Mouse (Mus musculus): ENCODE data around the gene Car3. TPM values are rescaled to one million over a fixed set of nuclear protein-coding genes. Genes with fewer than 3 reads are reported as not detected.

Gene Car3
- polyA plus RNA-seq, 1 experiment from 2014 or later = 5.1 TPM

DNA sequence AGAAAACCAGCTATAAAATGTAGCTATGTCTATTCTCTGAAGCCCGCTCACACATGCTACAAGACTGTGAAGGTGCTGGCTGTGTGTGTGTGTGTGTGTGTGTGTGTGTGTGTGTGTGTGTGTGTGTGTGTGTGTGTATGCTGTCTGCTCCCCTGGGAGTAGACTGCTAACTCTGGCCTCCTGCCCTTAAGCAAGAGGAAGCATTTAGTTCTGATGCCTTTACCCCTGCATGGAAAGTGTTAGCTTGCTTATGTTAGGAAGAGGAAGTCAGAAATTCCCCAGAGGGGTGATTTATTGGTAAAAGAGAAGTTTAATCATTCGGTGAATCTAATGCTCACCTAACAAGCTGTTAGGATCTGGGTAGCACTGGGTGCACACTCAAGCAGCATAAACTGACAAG, 17.0 kb downstream of the Car3 start:
- H3K27ac ChIP-seq (ENCODE audit: low read depth, low read length) = no peak overlapping the region
- WGBS = 74% methylated on average over 2 of the region's 2 CpGs
- H3K9ac ChIP-seq (ENCODE audit: low read depth, low read length) = no peak overlapping the region
- H3K4me2 ChIP-seq (replicated peaks; ENCODE audit: low read depth, low read length) = no peak overlapping the region
- DNase-seq (ENCODE audit: low spot score) (no peak), ATAC-seq (ENCODE audit: low FRiP score) (no peak)
- H3K36me3 ChIP-seq (ENCODE audit: control insufficient read depth, insufficient read depth, low read length) = no peaks in the 10 kb centered on the region
- H3K4me1 ChIP-seq (replicated peaks; ENCODE audit: control insufficient read depth, insufficient read depth, low read length) = no peaks in the 10 kb centered on the region
- no peaks in the 10 kb centered on the region for H3K9me3 ChIP-seq (ENCODE audit: control insufficient read depth, low read length)
- H3K4me3 ChIP-seq (ENCODE audit: low read depth, low read length) = no peak overlapping the region
- no peaks in the 10 kb centered on the region for H3K27me3 ChIP-seq (ENCODE audit: control insufficient read depth, insufficient read depth, low read length)

DNA sequence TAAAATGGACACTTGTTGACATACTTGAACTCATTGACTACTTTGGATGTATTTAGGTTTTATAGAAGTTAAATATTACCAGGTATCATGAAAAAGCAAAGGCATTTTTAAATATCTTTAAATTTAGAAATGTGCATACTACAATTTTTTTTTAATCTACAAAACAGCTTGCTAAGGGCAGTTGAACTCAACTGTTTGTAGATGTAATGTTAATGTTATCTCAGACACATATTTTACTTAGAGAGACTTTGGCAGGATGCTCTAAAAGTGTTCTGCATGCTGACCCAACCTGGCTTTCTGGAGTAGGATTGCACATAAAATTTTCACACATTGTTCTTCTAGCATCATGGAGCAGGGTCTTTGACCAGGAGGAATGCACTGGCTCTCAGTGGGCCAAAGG, 18.7 kb downstream of the Car3 start:
- Histone ChIP-seq H3K9me3 (ENCODE audit: control insufficient read depth, low read length) (no peaks in the 10 kb centered on the region), H3K27me3 (ENCODE audit: control insufficient read depth, insufficient read depth, low read length) (peaks cover 4% of the 10 kb centered on the region; the same call in 1 of the 2 replicates), H3K4me1 (replicated peaks; ENCODE audit: control insufficient read depth, insufficient read depth, low read length) (no peaks in the 10 kb centered on the region), H3K4me3 (ENCODE audit: low read depth, low read length) (no peak overlapping the region), H3K4me2 (replicated peaks; ENCODE audit: low read depth, low read length) (no peak overlapping the region), H3K9ac (ENCODE audit: low read depth, low read length) (no peak overlapping the region), H3K27ac (ENCODE audit: low read depth, low read length) (no peak overlapping the region), H3K36me3 (ENCODE audit: control insufficient read depth, insufficient read depth, low read length) (no peaks in the 10 kb centered on the region)
- DNase-seq (ENCODE audit: low spot score) = no peak
- no peak for ATAC-seq (ENCODE audit: low FRiP score)

DNA sequence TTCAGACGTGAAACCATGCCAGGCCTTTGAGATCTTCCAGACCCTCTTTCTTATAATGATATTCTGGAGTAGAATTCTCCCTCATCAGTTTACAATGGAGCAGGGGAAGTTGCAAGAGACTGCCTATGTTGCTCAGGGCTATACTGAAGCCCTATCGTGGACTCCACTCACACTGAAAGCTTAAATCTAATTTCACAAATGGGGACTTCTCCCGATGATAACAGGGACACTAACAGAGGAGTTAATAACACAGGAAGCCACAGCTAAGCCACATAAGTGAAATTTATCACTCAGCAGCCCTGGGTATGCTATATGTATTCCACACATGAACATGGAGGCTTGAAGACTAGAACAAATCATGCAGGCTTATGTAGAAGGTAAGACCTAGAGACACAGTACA, 19.4 kb downstream of the Car3 start:
- ATAC-seq (ENCODE audit: low FRiP score) = no peak
- no peak overlapping the region for H3K27ac ChIP-seq (ENCODE audit: low read depth, low read length)
- whole genome bisulfite sequencing = 77% methylated on average over 3 of the region's 3 CpGs
- H3K4me3 ChIP-seq (ENCODE audit: low read depth, low read length) = no peak overlapping the region
- H3K9me3 ChIP-seq (ENCODE audit: control insufficient read depth, low read length) = no peaks in the 10 kb centered on the region
- H3K4me2 ChIP-seq (replicated peaks; ENCODE audit: low read depth, low read length) = no peak overlapping the region
- H3K36me3 ChIP-seq (ENCODE audit: control insufficient read depth, insufficient read depth, low read length) = no peaks in the 10 kb centered on the region
- no peaks in the 10 kb centered on the region for H3K4me1 ChIP-seq (replicated peaks; ENCODE audit: control insufficient read depth, insufficient read depth, low read length)
- H3K27me3 ChIP-seq (ENCODE audit: control insufficient read depth, insufficient read depth, low read length) = peaks cover 4% of the 10 kb centered on the region; the same call in 1 of the 2 replicates
- DNase-seq (ENCODE audit: low spot score) = no peak
- no peak overlapping the region for H3K9ac ChIP-seq (ENCODE audit: low read depth, low read length)

DNA sequence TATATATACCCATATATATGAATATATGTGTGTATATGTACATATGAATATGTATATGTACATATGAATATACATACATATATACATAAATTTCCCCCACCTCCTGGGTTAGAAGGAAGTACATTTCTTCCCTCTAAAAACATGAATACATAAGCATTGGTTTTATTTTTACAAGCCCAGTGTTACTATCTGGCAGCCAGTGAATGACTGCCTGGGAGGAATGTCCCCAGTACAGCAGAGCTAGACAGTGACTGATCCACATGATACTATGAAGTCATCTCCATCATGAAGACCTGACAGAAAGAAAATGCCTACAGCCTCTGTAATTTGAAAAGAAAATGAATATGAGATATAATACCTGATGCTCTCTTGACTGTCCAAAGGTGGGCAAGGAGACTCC, 21.5 kb downstream of the Car3 start:
- Histone ChIP-seq H3K9ac (ENCODE audit: low read depth, low read length) (no peak overlapping the region), H3K27ac (ENCODE audit: low read depth, low read length) (no peak overlapping the region), H3K4me2 (replicated peaks; ENCODE audit: low read depth, low read length) (no peak overlapping the region), H3K36me3 (ENCODE audit: control insufficient read depth, insufficient read depth, low read length) (no peaks in the 10 kb centered on the region), H3K27me3 (ENCODE audit: control insufficient read depth, insufficient read depth, low read length) (peaks cover 4% of the 10 kb centered on the region; the same call in 1 of the 2 replicates), H3K4me3 (ENCODE audit: low read depth, low read length) (no peak overlapping the region), H3K9me3 (ENCODE audit: control insufficient read depth, low read length) (no peaks in the 10 kb centered on the region), H3K4me1 (replicated peaks; ENCODE audit: control insufficient read depth, insufficient read depth, low read length) (no peaks in the 10 kb centered on the region)
- ATAC-seq (ENCODE audit: low FRiP score) = no peak
- DNase-seq (ENCODE audit: low spot score) = no peak

DNA sequence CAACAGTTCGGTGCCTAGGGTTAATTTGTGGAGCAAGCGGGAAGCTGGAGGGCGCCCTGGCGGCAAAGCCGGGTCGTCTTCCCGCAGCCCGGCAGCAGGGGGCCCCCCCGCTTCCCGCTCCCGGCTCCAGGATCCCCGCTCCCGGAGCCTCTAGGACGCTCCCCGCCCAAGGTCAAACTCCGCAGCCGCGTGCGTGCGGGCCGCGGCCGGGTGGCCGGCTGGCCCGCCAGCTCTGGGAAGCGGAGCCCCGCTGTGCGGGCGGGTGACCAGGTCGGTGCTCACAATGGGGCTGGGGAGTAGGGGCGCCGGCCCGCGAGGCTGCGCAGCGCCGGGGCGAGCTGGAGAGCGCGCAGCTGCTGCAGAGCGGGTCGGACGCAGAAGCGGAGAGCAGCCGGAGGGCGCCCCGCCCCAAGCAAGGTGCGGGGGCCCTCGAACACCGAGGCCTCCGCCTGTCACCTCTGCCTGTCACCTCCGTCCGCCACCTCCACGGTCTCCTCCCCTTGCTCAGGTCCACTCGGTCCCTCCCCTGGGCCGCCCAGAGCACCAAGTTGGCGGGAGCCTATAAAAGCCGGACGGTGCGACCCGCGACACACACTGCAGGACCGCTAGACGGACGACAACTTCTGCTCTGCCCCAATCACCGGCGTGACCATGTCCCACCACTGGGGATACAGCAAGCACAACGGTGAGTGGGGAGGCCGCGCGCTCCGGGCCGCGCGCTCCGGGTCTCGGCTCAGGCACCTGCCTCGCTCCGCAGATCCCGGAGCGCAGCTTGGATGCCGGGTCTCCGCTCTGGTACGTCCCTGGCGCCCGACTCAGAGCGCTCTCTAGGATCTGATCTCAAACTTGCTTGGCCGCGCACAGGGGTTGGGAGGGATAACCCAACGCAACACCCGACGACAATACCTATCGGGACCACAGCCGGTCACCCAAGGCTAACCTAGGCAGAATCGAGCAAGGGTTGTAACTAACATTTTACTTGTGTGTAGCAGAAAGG, 23.1 kb downstream of the Car3 start, which contains the start of gene Car2:
TSS of gene Car2 (plus strand) at position 172 of the 997 bp plus-strand sequence.
- peak within 1 kb of the TSS; percentile 73 for H3K9ac ChIP-seq (ENCODE audit: low read depth, low read length)
- peak within 1 kb of the TSS; percentile 86 for H3K4me2 ChIP-seq (replicated peaks; ENCODE audit: low read depth, low read length)
- no peaks in the 10 kb centered on the region for H3K9me3 ChIP-seq (ENCODE audit: control insufficient read depth, low read length)
- peak within 1 kb of the TSS; percentile 81 for H3K4me3 ChIP-seq (ENCODE audit: low read depth, low read length)
- ATAC-seq (ENCODE audit: low FRiP score) = peak; percentile 92
- under 1% methylated on average over 74 of the region's 95 CpGs for WGBS
- H3K4me1 ChIP-seq (replicated peaks; ENCODE audit: control insufficient read depth, insufficient read depth, low read length) = no peaks in the 10 kb centered on the region
- peaks cover 4% of the 10 kb centered on the region; the same call in 1 of the 2 replicates for H3K27me3 ChIP-seq (ENCODE audit: control insufficient read depth, insufficient read depth, low read length)
- no peak within 1 kb of the TSS for H3K27ac ChIP-seq (ENCODE audit: low read depth, low read length)
- no peaks in the 10 kb centered on the region for H3K36me3 ChIP-seq (ENCODE audit: control insufficient read depth, insufficient read depth, low read length)
- DNase-seq (ENCODE audit: low spot score) = peak; percentile 83

DNA sequence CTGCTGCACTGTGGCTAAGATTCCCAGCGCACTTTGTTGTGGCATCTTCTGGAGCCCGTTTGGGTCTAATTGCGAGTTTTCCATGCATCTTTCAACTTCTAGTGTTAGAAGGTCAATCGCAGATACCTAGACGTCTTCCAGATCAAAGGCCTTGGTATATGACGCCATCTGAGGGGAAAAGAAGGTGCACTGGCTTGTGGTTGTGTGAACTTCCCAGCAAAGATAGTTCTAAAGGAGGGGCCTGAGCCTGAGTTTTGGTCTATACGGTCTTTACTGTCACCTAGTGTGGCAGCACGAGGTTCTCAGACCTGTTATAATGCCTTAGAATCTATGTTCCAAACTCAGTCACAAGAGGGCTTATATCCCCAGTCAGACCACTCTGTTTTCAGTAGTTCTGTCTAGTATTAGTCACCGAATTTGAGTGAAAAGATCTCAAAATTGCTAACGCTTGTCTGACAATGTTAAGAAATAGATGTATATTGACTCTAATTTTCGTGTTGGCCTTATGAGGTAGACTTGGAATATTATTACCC, 23.9 kb downstream of the Car3 start:
- DNase-seq (ENCODE audit: low spot score) (no peak), ATAC-seq (ENCODE audit: low FRiP score) (no peak)
- Histone ChIP-seq H3K27me3 (ENCODE audit: control insufficient read depth, insufficient read depth, low read length) (peaks cover 4% of the 10 kb centered on the region; the same call in 1 of the 2 replicates), H3K4me3 (ENCODE audit: low read depth, low read length) (peak overlapping the region; percentile 81), H3K9ac (ENCODE audit: low read depth, low read length) (peak overlapping the region; percentile 73; the same call in 1 of the 2 replicates), H3K9me3 (ENCODE audit: control insufficient read depth, low read length) (no peaks in the 10 kb centered on the region), H3K4me1 (replicated peaks; ENCODE audit: control insufficient read depth, insufficient read depth, low read length) (no peaks in the 10 kb centered on the region), H3K36me3 (ENCODE audit: control insufficient read depth, insufficient read depth, low read length) (no peaks in the 10 kb centered on the region), H3K4me2 (replicated peaks; ENCODE audit: low read depth, low read length) (peak overlapping the region; percentile 86), H3K27ac (ENCODE audit: low read depth, low read length) (no peak overlapping the region)
- 39% methylated on average over 11 of the region's 11 CpGs for WGBS

DNA sequence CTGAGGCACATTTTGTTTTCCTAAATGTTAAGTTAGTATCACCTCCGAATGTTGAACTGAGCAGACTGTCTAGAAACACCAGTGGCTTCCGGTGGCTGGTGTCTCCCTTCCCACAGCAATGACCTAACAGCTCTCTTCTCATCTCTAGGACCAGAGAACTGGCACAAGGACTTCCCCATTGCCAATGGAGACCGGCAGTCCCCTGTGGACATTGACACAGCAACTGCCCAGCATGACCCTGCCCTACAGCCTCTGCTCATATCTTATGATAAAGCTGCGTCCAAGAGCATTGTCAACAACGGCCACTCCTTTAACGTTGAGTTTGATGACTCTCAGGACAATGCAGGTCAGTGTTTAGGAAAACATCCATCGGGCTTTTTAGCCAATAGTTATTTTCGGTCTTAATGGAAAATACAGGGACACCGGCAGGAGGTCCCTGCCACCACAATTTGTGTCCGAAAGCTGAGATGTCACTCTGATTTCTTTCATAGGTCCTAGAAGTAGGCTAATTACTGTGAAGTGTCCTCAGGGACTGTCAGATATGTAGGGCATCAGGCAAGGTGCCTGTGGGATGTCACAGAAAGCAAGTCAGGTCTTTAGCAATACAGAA, 24.5 kb downstream of the Car3 start:
- DNase-seq (ENCODE audit: low spot score) (no peak), ATAC-seq (ENCODE audit: low FRiP score) (no peak)
- WGBS = 65% methylated on average over 10 of the region's 10 CpGs
- H3K27ac ChIP-seq (ENCODE audit: low read depth, low read length) = no peak overlapping the region
- H3K4me2 ChIP-seq (replicated peaks; ENCODE audit: low read depth, low read length) = no peak overlapping the region
- no peaks in the 10 kb centered on the region for H3K4me1 ChIP-seq (replicated peaks; ENCODE audit: control insufficient read depth, insufficient read depth, low read length)
- H3K9me3 ChIP-seq (ENCODE audit: control insufficient read depth, low read length) = no peaks in the 10 kb centered on the region
- H3K4me3 ChIP-seq (ENCODE audit: low read depth, low read length) = no peak overlapping the region
- no peaks in the 10 kb centered on the region for H3K36me3 ChIP-seq (ENCODE audit: control insufficient read depth, insufficient read depth, low read length)
- H3K9ac ChIP-seq (ENCODE audit: low read depth, low read length) = no peak overlapping the region
- peaks cover 4% of the 10 kb centered on the region; the same call in 1 of the 2 replicates for H3K27me3 ChIP-seq (ENCODE audit: control insufficient read depth, insufficient read depth, low read length)

DNA sequence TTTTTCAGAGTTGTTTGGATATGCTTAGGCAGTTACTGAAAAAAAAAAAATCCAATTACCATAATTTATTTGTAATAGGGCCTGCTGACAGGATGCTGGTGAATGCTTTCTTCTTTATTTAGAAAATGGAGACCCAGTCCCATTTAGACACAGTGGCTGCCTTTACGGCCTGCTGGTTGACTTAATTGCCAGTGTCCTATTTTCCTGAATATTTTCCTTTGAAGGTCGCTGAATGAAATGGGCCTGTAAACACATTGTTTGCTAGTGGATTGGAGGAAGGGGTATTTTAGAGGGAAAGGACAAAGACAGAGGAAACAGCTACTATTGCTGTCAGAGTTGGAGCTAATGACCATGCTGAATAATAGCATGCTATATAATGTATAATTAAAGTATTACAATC, 25.2 kb downstream of the Car3 start:
- ATAC-seq (ENCODE audit: low FRiP score) = no peak
- no peak overlapping the region for H3K4me3 ChIP-seq (ENCODE audit: low read depth, low read length)
- WGBS = 68% methylated on average over 2 of the region's 2 CpGs

More for the DNA sequence above, 25.2 kb downstream of the Car3 start:
- no peak overlapping the region for H3K27ac ChIP-seq (ENCODE audit: low read depth, low read length)
- H3K9ac ChIP-seq (ENCODE audit: low read depth, low read length) = no peak overlapping the region
- no peak overlapping the region for H3K4me2 ChIP-seq (replicated peaks; ENCODE audit: low read depth, low read length)
- H3K36me3 ChIP-seq (ENCODE audit: control insufficient read depth, insufficient read depth, low read length) = no peaks in the 10 kb centered on the region
- no peak for DNase-seq (ENCODE audit: low spot score)
- no peaks in the 10 kb centered on the region for H3K9me3 ChIP-seq (ENCODE audit: control insufficient read depth, low read length)
- H3K27me3 ChIP-seq (ENCODE audit: control insufficient read depth, insufficient read depth, low read length) = peaks cover 4% of the 10 kb centered on the region; the same call in 1 of the 2 replicates
- H3K4me1 ChIP-seq (replicated peaks; ENCODE audit: control insufficient read depth, insufficient read depth, low read length) = no peaks in the 10 kb centered on the region

All from hindbrain, embryonic 11.5 days (tissue).